9 mouse cellular contexts compared by ENCODE assay signal in the genomic region with DNA sequence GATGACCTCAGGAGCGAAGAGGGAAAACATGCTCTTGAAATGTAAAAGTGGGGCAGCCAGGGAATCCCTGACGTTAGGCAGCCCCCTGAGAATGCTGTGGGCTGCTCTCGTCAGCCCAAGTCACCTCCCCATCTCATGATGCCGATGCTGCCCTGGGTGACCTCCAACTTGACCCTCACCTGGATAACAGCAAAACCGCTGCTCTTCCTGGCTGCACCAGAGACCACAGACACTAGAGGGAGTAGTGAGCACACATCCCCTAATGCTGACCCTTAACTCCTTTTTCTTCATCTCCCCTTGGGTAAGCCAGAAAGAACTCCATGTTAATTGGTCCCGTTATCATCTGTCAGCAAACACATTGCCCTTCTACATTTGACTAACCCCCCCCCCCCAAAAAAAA.
DNase-seq lines count a peak whose midpoint lies in the region; ATAC-seq and TF ChIP-seq lines count a peak whose summit lies in the region.
"Had no signal": no experiment of that assay in that cellular context is flagged by ENCODE, and none has a peak within 500 bp of the region (broad histone marks: within the 10 kb centered on the region; RNA-seq: fewer than 3 reads in every experiment).

No protein-coding gene starts in this region.

- H3K4me1 ChIP-seq in CH12.LX (ENCODE audit: control insufficient read depth in 1 of 2, insufficient read depth in 2 of 2), result peaks cover 6 to 7% of the 10 kb centered on the region in 2 experiments
- peaks cover 57% of the 10 kb centered on the region for H3K4me1 ChIP-seq in liver, embryonic 12.5 days
- 0 out of 2 replicates have a peak, but pooled peaks cover 3% of the 10 kb centered on the region for H3K4me1 ChIP-seq in forebrain, embryonic 12.5 days

- TF ChIP-seq CTCF in CH12.LX (conservative IDR thresholded peaks at IDR 0.05 in 1 of 2, IDR thresholded peaks at IDR 0.05 in 1 of 2; ENCODE audit: low read depth in 2 of 2, low read length in 2 of 2), result peak; percentile 74 to 78
- peak; percentile 61; the same call in 1 of the 2 replicates for TF ChIP-seq CTCF in brain, embryonic 14.5 days (IDR thresholded peaks at IDR 0.05; ENCODE audit: borderline replicate concordance, extremely low read depth, insufficient read depth, insufficient read length)

- WGBS in liver, embryonic 12.5 days (ENCODE audit: insufficient replicate concordance), result 38% methylated on average over 6 of the region's 6 CpGs
- 44% methylated on average over 6 of the region's 6 CpGs for WGBS in forebrain, embryonic 12.5 days

- peak; percentile 55 for TF ChIP-seq RAD21 in CH12.LX (IDR thresholded peaks at IDR 0.05; ENCODE audit: low read depth, low read length)

- no peak overlapping the region for H3K4me3 ChIP-seq in CH12.LX (replicated peaks in 1 of 3; ENCODE audit: low read depth in 2 of 3, low read length in 2 of 3, poor library complexity in 1 of 3)
- H3K4me3 ChIP-seq in liver, embryonic 12.5 days, result peak overlapping the region; percentile 62
- no peak overlapping the region for H3K4me3 ChIP-seq in forebrain, embryonic 12.5 days (replicated peaks)

- in situ Hi-C loops in CH12.LX (cut with MboI; ENCODE audit: low pct_ligation_motif_present, low pct_unique_long_range_greater_than_20kb, low sequenced_read_pairs), result no loop called here

- no peak for TF ChIP-seq EP300 in CH12.LX (IDR thresholded peaks at IDR 0.05; ENCODE audit: low read length)

- H3K27ac ChIP-seq in CH12.LX (ENCODE audit: insufficient read depth, low read depth), result no peak overlapping the region
- H3K27ac ChIP-seq in liver, embryonic 12.5 days, result no peak overlapping the region
- H3K27ac ChIP-seq in forebrain, embryonic 12.5 days, result no peak overlapping the region

- H3K9me3 ChIP-seq in CH12.LX (replicated peaks; ENCODE audit: low read length), result no peaks in the 10 kb centered on the region
- no peaks in the 10 kb centered on the region for H3K9me3 ChIP-seq in liver, embryonic 12.5 days (replicated peaks)
- H3K9me3 ChIP-seq in forebrain, embryonic 12.5 days, result no peaks in the 10 kb centered on the region

- no peak overlapping the region for H3K9ac ChIP-seq in CH12.LX (ENCODE audit: insufficient read depth, low read depth)
- H3K9ac ChIP-seq in liver, embryonic 12.5 days, result peak overlapping the region; percentile 37
- no peak overlapping the region for H3K9ac ChIP-seq in forebrain, embryonic 12.5 days

- peak; percentile 18 for DNase-seq in kidney, adult 9 months
- no peak for DNase-seq in kidney, postnatal 4 days
- DNase-seq in CH12.LX (ENCODE audit: extremely low read depth), result peak; percentile 40
- DNase-seq in brain, embryonic 14.5 days (ENCODE audit: low read depth), result no peak
- no peak for DNase-seq in left cerebral cortex, adult 11 months (ENCODE audit: low spot score)
- no peak for DNase-seq in natural killer cell, adult 2 months (ENCODE audit: low spot score in 2 of 2)
- DNase-seq: adrenal gland, adult 8-10 months had no signal

- ATAC-seq in liver, embryonic 12.5 days, result no peak
- no peak for ATAC-seq in forebrain, embryonic 12.5 days (ENCODE audit: low FRiP score)

- H3K79me2 ChIP-seq in CH12.LX (replicated peaks; ENCODE audit: control insufficient read depth, extremely low read depth, insufficient read depth, poor library complexity, severe bottlenecking), result no peaks in the 10 kb centered on the region

- no peaks in the 10 kb centered on the region for H3K27me3 ChIP-seq in CH12.LX (replicated peaks)
- no peaks in the 10 kb centered on the region for H3K27me3 ChIP-seq in liver, embryonic 12.5 days (replicated peaks)
- no peaks in the 10 kb centered on the region for H3K27me3 ChIP-seq in forebrain, embryonic 12.5 days

- no peak for TF ChIP-seq POLR2A in CH12.LX (IDR thresholded peaks at IDR 0.05; ENCODE audit: low read depth, low read length)
- TF ChIP-seq POLR2A in brain, embryonic 14.5 days (IDR thresholded peaks at IDR 0.05; ENCODE audit: borderline replicate concordance, extremely low read depth, insufficient read depth, insufficient read length, poor library complexity, severe bottlenecking), result no peak

- peaks cover 0 to 5% of the 10 kb centered on the region in 2 experiments for H3K36me3 ChIP-seq in CH12.LX (replicated peaks in 1 of 2; ENCODE audit: control insufficient read depth in 1 of 2, insufficient read depth in 1 of 2, low read length in 1 of 2)
- peaks cover 15% of the 10 kb centered on the region for H3K36me3 ChIP-seq in liver, embryonic 12.5 days
- peaks cover 53% of the 10 kb centered on the region for H3K36me3 ChIP-seq in forebrain, embryonic 12.5 days (replicated peaks)

- dilution Hi-C loops in CH12.LX (cut with MboI; ENCODE audit: extremely low pct_ligation_motif_present, extremely low pct_unique_long_range_greater_than_20kb, low sequenced_read_pairs), result no loop called here

- no peak overlapping the region for H3K4me2 ChIP-seq in CH12.LX (ENCODE audit: insufficient read depth, low read depth, poor library complexity, severe bottlenecking)
- H3K4me2 ChIP-seq in liver, embryonic 12.5 days, result peak overlapping the region; percentile 67
- H3K4me2 ChIP-seq in forebrain, embryonic 12.5 days, result no peak overlapping the region

TF ChIP-seq in CH12.LX, 34 proteins besides CTCF, POLR2A, EP300 and RAD21:
- TF ChIP-seq PAX5 (IDR thresholded peaks at IDR 0.05; ENCODE audit: low read length), result no peak
- no peak for TF ChIP-seq MAZ (IDR thresholded peaks at IDR 0.05; ENCODE audit: low read depth, low read length)
- TF ChIP-seq POLR2AphosphoS2 (IDR thresholded peaks at IDR 0.05; ENCODE audit: low read depth, low read length), result no peak
- TF ChIP-seq ELF1 (IDR thresholded peaks at IDR 0.05; ENCODE audit: low read depth, low read length), result peak; percentile 59; the same call in 1 of the 2 replicates
- TF ChIP-seq SIN3A (IDR thresholded peaks at IDR 0.05; ENCODE audit: low read length), result no peak
- TF ChIP-seq USF2 (conservative IDR thresholded peaks at IDR 0.05; ENCODE audit: low read depth, low read length), result no peak
- no peak for TF ChIP-seq MEF2A (IDR thresholded peaks at IDR 0.05; ENCODE audit: borderline replicate concordance, low read depth, low read length)
- no peak for TF ChIP-seq BHLHE40 (IDR thresholded peaks at IDR 0.05; ENCODE audit: low read depth, low read length)
- TF ChIP-seq MAFK (IDR thresholded peaks at IDR 0.05; ENCODE audit: insufficient replicate concordance, low read length), result no peak
- no peak for TF ChIP-seq ETS1 (conservative IDR thresholded peaks at IDR 0.05; ENCODE audit: low read depth, low read length)
- no peak for TF ChIP-seq CHD1 (IDR thresholded peaks at IDR 0.05; ENCODE audit: low read depth, low read length)
- TF ChIP-seq HCFC1 (IDR thresholded peaks at IDR 0.05; ENCODE audit: low read depth, low read length), result no peak
- TF ChIP-seq TCF12 (IDR thresholded peaks at IDR 0.05; ENCODE audit: low read depth, low read length), result no peak
- no peak for TF ChIP-seq GABPA (IDR thresholded peaks at IDR 0.05; ENCODE audit: insufficient replicate concordance, low read depth, low read length)
- TF ChIP-seq MYC (IDR thresholded peaks at IDR 0.05; ENCODE audit: low read depth, low read length), result no peak
- peak; percentile 71 for TF ChIP-seq SMC3 (IDR thresholded peaks at IDR 0.05; ENCODE audit: low read depth, low read length)
- TF ChIP-seq ZC3H11A (IDR thresholded peaks at IDR 0.05; ENCODE audit: low read depth, low read length), result no peak
- no peak for TF ChIP-seq IRF4 (IDR thresholded peaks at IDR 0.05; ENCODE audit: low read depth, low read length)
- TF ChIP-seq NRF1 (IDR thresholded peaks at IDR 0.05; ENCODE audit: low read depth, low read length), result no peak
- TF ChIP-seq NELFE (IDR thresholded peaks at IDR 0.05; ENCODE audit: low read depth, low read length), result 0 out of 2 replicates have a peak, but pooled peaks have one; percentile 26
- no peak for TF ChIP-seq JUND (conservative IDR thresholded peaks at IDR 0.05; ENCODE audit: low read depth, low read length)
- TF ChIP-seq ZKSCAN1 (IDR thresholded peaks at IDR 0.05; ENCODE audit: borderline replicate concordance, low read depth, low read length), result no peak
- TF ChIP-seq MXI1 (IDR thresholded peaks at IDR 0.05; ENCODE audit: low read depth, low read length), result no peak
- no peak for TF ChIP-seq ZMIZ1 (IDR thresholded peaks at IDR 0.05; ENCODE audit: low read depth, low read length)
- no peak for TF ChIP-seq E2F4 (IDR thresholded peaks at IDR 0.05; ENCODE audit: insufficient replicate concordance, low read depth, low read length)
- TF ChIP-seq USF1 (IDR thresholded peaks at IDR 0.05; ENCODE audit: low read depth, low read length), result no peak

Comparison
In these comparisons a context has a peak if more than half of its experiments do, and no peak if none do; other contexts are left out.
1. DNase-seq: peak in kidney, adult 9 months (single experiment) and CH12.LX (single experiment); none in kidney, postnatal 4 days (0 of 2), brain, embryonic 14.5 days (single experiment), left cerebral cortex, adult 11 months (single experiment) and natural killer cell, adult 2 months (0 of 2).